Mouse (Mus musculus) heart, postnatal 0 days (tissue): ENCODE data around the gene Sept9.

ENCODE experiments used
- CTCF ChIP-seq: IDR thresholded peaks from 2 replicates; pipeline ENCODE4 v1.5.1; 2016; ENCODE audit warnings: antibody characterized with exemption, control low read depth, low read depth
- EP300 ChIP-seq: IDR thresholded peaks from 2 replicates; pipeline ENCODE4 v1.6.1; 2016; ENCODE audit warnings: antibody characterized with exemption, low read depth

DNA sequence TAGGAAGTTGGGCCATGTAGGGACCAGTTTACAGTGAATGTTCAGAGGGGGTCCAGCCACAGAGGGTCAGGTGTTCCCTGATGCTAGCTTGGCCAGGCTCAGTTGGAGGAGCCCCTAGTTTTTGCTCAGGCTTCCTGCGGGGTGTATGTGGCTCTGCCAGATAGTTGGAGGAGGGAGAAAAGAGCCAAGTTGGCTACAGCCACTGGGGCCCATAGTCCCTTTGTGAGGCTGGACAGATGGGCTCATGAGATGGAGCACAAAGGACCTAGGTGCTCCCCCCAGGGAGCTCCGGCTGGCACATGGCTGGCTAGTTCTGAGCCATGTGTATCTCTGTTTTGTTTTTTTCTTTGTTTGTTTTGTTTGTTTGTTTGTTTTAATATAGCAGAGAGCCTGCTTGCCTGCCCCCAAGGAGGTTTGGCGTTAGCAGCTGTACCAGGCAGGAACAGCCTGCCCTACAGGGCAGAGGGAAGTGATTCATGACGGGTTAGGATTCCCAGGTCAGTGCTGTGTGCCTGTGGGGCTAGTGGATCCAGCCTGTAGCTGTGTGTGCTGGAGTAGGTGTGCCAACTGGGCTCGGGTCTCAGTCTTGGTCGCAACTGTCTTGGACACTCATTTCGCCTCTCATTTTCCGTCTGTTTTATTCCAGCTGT lies 69.7 kb downstream of the Sept9 start:
- TF ChIP-seq CTCF (no peak), EP300 (no peak)
